Mouse (Mus musculus) urinary bladder, postnatal 25 days (tissue): ENCODE data around the gene Mettl8.

ENCODE experiments used
- DNase-seq: peaks from one replicate; pipeline ENCODE4 v3.0.0; 2022; ENCODE audit warnings: low spot score

Gene Mettl8

DNA sequence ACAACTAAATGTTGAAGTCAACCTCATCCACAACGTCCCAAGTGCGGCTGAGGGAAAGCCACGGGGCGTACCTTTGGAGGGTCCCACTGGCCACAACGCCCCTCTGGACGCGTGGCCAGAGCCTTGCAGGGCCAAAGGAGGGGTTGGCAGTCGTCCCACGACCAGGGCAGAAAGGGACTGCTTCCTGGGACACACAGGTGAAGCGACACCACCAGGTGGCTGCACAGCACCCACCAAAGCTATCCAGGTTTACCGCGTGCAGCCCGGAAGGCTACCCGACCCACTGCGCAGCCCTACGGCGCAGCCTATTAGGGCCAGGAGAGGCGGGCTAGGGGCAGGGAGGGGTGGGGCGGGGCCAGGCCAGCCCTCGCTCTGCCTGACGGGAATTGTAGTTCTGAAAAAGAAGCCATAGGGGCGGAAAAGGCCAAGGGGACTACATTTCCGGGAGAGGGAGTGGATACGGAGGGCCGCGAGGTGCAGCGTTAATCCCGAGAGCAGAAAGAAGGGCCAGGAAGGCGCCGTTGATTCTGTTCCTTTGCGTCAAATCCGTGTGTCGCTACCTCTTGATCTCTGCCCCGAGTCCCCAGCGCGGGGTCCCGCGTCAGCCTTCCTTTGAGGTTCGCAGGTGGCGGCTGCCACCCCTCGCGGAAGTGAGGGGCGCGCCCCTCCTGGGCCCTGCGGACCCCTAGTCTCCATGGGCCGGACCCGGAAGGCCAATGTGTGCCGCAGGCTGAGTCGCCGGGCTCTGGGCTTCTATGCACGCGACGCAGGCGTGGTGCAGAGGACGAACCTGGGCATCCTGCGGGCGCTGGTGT, at the start of gene Mettl8, which contains the start of gene Dcaf17:
Gene Mettl8, minus strand, starts transcription at position 284 of the 815 bp plus-strand sequence.
Gene Dcaf17, plus strand, starts transcription at position 29 of the 815 bp plus-strand sequence.
- DNase-seq: peak; percentile 92

DNA sequence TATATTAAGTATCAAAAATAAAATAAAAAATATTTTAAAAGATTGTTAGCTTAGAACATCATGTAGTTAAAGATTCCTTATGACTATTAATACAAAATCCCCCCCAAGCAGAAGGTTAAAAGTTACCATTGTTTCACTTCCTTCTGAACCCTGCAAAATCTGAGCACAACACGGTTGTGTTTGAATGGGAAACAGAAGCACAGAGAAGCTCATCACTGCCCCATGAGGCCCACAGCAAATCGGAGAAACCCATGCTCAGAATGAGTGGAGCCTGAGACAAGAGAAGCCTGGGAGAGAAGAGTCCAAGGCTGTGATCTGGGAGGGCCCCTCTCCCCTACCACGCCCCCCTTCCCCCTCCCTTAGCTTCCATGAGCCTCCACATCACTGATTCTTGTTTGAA, 49.3 kb upstream of the Mettl8 start:
- DNase-seq: no peak

DNA sequence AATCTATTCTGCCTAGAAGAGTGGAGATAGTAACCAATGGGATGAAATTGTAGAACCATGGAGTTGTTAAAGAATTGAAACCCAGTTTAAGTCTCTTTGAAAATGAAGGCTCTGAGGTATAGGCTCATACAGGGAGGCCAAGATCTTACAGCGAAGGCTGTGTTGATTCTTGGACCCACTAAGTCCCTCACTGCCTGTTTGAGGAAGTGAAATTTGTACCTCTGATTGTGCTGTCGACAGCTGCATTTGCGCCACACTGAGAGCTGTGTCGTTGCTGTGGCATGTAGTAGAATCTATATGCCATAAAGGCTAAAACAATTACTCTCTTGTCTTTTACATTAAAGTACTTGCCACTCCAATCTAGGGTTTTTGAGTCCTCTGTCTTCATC, 47.9 kb upstream of the Mettl8 start:
- DNase-seq: no peak

DNA sequence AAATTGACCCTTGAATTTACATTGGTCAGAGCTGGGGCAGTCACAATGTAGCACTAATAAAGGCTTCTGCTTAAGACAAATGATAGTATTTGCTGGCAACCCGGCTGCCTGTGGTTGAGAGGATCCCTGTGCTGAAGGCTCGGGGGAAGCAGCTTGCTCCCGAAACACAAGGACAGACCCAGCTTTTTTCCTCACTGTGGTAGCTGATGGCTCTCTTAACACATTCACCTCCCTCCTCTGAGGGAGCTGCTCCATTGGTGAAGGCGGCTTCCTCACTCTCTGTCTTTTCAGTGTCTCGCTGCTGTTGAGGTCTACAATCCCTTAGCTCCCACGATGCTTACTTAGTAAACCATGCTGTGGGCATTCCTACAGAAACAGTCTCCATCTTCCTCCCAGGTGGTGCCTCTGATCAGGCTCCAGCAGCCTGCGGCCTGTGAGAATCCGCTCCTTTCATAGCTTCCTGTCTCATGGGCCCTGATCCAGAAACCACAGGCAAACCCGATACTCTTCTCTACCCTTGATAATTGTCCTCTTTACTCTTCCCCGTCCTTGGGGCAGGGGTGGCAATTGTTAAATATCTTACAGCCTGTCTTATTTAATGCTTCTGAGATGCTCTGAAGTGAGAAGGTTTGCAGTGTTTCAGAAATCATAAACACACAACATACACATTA, 47.4 kb upstream of the Mettl8 start:
- DNase-seq: no peak

DNA sequence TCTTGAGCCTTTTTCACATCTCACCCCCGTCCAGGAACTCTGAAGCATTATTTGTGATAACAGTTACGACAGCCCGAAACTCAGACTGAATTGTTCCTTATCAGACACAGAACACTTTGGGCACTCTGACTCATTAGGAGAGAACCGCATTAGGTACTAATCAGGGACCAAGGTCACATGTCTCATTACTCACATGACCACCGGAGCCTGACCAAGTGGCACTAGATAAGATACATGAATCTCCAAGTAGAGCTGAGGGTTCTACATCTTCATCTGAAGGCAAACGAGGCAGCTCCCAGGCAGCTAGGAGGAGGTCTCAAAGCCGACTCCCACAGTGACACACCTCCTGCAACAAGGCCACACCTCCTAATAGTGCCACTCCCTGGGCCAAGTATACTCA, 40.8 kb upstream of the Mettl8 start:
- no peak for DNase-seq

DNA sequence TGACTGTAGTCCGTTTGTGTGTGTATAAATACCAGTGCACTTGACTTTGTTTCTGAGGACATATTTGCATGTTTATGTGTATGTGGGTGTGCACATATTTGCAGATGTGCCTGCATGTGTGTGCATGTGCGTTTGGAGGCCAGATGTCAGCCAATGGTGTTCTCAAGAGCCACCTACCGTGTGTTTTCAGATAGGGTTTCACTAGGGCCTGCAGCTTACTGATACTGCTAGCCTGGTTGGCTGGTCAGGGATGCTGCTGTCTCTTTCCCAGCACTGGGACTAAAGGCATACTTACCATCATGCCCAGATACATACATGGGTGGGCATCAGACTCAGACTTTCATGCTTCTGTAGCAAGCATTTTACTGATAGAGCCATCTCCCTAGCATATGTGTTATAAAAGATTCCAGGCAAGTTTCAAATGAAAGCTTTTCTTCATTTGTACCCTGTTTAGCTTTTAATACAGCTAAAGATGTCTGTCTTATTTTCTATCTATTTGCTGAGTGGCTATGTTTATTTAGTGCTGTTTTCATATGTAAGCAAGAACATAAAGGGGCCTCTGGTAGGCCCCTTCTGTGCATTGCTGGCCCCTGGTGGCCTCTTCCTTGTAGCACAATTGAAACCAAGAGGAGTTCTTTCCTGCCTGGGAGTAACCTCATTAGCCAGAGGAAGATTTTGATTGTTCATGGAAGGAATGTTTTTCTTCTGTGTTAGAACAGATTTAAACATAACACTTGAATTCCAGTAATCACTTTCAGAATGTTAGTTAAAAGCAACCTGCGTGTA, 35.5 kb upstream of the Mettl8 start:
- DNase-seq: no peak

DNA sequence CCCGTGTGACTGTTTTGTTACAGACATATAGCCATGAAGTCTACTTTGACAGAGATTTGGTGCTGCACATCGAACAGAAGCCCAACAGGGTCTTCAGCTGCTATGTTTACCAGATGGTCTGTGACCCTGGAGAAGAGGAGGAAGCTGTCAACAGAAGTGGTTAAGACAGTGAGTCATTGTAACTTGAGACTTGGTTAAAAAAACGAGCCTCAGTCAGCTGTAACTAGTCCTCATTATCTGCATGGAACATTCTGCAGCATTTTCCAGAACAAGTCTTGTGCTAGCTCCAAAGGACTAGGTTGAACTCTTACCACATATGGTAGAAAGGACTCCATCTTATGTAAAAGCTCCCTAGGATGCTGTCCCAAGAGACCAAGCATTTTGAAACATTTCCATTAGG, 34.4 kb upstream of the Mettl8 start:
- DNase-seq: no peak

DNA sequence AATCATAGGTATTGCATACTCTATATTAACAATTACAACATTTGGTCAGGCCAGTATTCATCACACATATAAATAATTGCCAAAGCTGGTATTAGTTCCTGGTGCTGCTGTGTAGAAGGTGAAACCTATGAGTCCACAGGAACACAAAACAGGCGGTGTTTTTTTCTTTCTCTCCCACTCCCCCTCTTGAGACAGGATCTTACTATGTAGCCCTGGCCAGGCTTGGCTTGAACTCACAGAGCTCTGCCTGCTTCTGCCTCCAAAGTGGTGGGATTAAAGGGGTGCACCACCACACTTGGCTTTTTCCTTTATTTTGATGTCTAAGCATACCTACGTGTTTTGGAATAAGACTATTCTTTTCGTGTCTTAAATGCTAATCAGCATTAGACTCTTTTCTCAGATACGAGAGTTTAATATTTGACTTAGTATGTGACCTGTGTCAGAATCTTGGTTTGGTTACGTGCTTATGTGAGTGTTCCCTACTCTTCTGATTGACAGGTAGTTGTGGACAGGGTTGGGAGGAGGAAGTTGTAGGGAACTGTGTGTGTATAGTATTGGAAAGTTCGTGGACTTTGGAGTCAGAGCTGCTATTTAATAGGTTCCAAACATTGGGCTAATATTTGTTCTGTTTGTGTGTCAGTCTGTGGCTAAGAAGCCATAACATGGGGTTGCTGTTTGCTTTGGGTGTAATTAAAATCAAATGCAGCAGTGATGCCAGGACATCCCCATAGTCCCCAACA, 28.2 kb upstream of the Mettl8 start:
- DNase-seq: no peak

DNA sequence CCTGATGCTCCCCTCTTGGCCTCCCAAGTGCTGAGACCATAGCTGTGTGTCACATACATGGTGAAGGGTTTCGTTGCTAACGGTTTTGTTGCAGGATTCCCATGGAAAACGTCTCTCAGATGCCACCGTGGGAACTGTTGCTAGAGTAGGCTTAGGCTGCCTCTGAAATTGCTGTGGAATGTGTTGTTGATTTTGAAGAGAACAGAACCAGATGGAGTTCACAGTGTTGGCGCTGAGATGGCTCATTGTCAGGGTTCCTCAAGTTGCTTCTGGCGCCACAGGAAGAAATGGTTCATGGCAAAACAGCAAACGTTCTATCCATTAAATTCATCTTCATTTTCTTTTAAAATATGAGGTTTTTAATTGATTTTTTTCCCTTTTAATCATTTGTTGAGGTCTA, 27.0 kb upstream of the Mettl8 start:
- DNase-seq: no peak

DNA sequence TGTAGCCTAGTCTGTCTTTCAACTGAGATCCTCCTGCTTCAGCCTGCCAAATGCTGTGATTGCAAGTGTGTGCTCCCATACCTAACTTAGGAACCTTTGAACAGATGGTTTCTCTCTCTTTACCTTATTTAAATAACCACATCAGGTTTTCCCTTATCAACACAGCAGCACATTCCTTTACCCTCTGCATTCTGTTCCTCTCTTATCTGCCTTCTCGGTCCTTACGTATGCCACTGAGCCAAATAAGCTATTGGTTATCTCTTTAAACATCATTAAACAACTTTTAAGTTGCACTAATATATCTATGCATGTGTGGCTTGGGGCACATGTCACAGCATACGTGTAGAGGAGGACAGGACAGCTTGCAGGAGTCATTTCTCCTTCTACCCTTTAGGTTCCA, 18.4 kb upstream of the Mettl8 start:
- DNase-seq: no peak

DNA sequence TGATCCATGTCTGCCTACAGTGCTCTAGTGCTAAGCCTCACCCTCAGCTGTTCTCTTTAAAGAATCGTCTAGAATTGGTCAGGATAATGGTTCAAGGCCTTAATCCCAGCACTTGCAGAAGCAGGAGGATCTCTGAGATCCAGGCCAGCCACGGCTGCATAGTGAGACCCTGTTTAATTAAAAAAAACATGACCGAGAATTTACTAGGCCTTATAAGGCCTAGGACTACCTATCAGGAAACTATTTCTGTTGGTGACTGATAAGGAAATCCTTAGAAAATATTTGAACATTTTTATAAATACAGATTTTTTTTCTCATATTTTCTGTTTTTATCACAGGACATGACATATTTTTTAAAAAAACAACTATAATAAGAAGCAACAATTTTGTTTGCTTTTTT, 17.9 kb upstream of the Mettl8 start:
- DNase-seq: no peak

DNA sequence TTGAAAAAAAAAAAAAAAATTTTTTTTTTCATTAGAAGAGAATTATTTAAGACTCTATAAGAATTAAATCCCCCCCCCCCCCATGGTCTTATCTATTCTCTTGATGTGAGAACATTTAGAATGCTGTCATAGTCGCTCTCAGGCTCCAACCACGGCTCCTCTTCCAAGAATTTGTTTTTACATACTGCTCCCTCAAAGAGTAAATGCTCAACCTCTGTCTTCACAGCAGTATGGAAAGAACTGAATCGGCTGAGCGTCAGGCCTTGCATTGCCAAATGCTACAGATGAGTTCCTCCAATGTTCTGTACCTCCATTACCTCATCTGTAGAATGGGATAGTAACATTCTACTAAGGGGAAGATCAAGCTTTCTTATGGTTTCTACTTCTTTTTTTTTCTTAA, 16.2 kb upstream of the Mettl8 start:
- DNase-seq: no peak

DNA sequence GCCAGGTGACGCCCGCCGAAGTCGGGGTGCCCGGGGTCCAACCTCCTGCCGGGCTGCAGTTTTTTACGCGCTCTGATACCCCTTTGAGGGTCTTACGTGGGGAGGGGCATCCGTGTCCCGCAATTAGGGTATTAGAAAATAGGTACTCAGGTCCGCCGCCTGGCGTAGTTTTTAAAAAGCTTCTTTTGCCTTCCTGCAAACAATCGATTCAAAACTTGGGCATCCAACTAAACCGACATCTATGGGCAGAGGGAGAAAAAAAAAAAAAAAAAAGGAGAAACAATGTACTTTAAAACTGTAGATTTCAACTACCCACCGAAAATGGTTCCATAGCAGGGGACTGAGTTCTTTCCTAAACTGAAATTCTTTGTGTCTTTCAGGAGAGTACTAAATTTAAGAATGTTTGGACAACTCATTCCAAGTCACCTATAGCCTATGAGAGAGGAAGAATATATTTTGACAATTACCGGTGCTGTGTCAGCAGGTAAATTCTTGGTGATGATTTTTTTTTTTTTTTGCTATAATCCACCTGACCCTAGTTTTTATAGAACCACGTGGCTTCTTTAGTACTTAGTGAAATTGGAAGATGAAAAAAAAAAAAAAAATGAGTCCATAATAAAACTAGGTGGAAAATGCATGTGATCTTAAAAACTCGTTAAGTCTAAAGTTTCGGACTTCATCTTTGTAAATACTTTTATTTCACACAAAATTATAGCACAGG, 892 bp upstream of the Mettl8 start:
- DNase-seq: no peak

DNA sequence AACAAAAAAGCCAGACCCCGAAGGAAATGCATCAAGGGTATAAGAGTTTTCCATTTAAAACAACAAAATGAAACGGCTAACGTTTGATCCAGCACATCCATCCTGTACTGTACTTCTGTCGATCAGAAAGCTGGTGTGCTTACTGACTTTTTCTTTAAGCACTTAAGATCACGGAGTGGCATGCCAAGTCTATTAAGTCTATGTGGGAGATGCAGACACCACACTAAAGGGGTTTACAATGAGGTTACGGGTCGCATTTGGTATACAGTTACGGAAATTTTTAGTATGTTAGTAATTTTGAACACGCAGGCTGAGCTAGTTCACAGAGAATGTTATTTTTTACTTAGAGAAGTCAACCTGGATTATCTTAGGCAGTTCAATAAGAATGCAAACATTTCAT, 667 bp downstream of the Mettl8 start:
- DNase-seq: no peak

DNA sequence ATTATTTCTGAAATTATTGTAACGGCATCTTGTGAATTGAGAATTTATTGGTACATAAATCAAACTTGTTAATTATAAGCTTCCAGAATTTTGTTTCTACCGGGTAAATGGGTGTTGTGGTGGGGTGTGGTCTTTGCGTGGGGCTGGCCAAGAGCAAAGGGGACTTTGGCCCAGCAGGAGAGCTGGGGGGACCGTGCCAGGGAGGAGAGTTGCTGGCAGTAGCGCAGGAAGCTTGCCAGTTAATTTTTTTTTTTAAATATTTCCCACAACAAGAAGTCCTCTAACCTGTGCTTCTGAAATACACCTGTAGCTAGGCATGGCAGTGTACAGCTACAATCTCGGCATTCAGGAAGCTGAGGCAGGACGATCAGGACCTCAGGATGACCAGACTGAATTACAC, 4.9 kb downstream of the Mettl8 start:
- DNase-seq: no peak

DNA sequence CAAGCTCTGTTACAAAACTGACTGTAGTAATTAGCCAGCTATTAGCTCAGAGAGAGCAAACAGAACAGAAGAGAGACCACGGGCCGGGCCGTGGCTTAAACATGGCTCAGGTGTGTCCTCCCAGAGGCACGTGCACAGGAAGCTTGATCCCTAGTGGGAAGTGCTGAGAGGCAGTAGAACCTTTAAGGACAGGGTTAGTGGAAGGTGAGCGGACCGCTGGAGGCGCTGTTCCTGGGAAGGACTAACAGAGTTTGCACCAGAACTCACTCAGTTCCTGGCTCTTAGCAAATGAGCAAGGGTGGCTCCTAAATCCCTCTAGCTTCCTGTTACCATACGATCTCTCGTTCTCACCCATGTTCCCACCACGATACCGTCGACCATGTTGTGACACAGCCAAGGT, 6.5 kb downstream of the Mettl8 start:
- no peak for DNase-seq

DNA sequence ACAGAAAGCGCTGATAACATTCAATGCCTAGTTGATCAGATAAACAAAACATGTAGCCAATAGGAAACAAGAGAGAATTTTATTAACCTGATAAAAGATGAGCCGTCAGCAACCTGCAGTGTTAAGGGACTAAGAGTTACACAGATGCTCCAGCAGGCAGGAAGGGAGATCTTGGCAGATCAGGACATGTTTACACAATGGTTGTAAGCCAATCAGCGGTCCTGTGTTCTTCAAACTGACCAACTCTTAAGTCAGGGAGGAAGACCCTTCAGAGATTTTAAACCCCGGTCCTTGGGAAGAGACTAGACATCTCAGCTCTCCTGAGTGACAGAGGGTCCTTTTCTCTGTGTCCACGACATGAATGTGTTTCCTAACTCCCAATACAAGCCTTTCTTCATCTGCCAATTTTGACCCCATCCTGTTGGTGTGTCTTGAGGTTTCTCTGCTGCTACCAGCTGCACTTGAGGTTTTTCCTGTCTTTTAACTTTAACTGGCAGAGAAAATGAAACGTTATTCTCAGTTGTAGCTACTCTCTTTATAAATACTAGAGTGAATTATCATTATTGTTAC, 8.5 kb downstream of the Mettl8 start:
- DNase-seq: no peak

DNA sequence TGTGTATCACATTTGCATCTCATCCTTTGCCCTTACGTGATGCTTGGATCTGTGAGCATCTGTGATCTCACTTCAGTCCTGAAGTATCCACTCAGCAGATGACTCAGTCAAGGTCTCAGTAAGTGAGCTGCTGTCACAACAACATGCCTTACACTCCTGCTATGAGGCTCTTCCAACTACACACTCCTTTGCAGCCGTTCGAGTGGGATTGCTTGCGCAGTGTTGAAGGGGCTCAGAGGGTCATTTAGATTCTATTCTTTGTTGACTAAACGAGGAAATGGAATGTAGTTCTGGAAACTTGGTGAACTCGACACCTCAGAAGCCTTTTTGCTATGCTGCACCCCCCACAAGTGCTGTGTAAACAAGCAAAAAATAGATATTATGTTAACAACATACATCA, 9.2 kb downstream of the Mettl8 start:
- DNase-seq: no peak

DNA sequence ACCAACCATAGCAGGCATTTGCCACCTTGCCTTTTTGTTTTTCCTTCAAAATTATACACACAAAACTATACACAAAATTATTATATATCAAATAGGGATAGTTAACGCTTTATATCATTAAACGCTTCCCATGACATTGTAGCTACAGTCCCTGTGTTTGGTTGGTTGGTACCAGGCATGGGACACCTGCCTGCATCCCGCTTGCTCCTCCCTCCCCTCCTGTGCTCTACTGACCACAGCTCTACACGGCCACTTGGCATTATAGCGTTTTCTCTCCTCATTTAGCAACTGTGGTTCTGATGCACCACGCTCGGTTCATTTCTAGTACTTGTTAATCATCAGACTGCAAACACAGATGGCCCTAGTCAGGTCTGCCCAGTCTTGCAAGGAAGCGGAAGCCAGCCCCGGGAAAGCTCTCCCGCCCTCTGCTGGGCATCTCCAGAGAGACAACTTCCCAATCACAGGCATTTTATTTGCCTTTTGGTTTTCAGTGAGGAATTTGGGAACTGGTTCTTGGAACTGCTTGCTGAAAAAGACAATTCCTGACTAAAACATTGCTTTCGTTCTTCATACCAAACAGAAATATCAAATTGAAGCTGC, 15.8 kb downstream of the Mettl8 start:
- DNase-seq: peak; percentile 68

DNA sequence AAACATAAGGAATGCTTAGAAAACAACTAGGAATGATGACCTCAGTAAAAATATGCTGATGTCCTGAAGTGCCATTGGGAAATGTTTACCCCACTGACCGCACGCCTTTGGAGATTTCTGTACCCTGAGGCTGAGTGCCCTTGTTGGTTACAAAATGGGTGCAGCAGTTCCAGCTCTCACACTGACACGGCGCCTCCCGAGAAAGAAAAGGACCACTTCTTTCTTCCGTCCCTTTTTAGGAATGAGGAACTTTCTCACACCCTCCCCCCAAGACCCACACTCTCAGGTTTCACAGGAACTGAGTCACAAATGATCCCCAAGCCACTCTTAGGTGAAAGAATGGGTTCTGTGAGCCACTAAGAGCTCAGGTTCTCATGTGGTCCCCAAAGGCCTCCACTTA, 17.9 kb downstream of the Mettl8 start:
- no peak for DNase-seq

DNA sequence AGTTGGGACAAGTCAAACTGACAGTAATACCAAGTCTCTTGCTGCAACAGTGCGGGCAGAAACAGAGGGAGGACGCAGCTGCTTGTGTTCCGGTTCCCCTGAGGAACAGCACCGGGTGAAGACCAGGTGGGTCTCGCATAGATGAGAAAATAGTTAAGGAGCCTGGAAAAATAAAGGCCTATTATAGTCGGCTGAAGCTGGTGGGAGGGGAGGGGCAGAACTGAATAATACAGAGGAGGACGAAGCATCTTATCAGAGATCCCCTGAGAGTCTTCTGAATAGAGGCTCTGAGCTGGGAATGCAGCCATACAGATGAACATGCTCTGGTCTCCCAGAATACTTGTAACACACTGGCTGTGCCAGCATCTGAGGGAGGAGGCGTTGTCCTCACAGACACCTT, 21.4 kb downstream of the Mettl8 start:
- no peak for DNase-seq
